Comparison of ENCODE assay signal across 11 mouse cellular contexts in the genomic region with DNA sequence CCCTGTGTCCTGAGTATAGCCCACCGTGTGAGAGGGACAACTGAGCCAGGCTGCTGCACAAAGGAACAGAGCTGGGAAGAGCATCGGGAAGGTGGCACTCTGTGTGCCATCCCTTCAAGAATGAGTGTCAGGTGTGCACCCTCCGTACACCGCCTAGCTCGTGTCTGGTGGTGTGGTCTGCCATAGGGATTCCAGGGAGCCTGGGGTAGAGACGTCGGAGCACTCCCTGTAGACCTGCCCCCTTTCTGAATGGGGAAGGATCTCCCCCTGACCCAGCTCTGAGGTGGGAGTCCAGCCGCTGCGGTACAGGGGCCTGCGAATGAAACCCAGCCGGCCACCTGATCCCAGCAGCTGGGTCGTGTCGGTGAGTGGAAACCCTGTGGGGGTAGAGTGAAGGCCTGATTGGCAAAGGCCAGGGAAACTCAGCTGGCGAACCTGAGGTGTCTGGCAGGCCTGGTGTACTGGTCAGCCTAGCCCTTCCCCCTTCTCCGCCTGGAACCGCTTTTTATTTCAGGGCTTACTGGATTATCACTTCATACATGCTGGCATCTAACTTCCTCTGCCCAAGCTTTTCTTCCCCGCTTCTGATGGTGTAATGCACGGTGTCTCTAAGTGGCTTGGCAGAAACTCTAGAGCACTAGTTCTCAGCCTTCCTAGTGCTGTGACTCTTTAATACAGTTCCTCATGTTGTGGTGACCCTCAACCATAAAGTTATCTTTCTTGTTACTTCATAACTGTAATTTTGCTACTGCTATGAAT. TPM values are rescaled to one million over a fixed set of nuclear protein-coding genes. Genes with fewer than 3 reads are reported as not detected.
A peak's percentile ranks its signal among the peaks of the same experiment; 100 is the strongest.
DNase-seq lines count a peak whose midpoint lies in the region; ATAC-seq and TF ChIP-seq lines count a peak whose summit lies in the region.
"Had no signal": no experiment of that assay in that cellular context is flagged by ENCODE, and none has a peak within 500 bp of the region (broad histone marks: within the 10 kb centered on the region; RNA-seq: fewer than 3 reads in every experiment).

No protein-coding gene starts in this region.

- H3K9me3 ChIP-seq in kidney, embryonic 15.5 days (replicated peaks), result no peaks in the 10 kb centered on the region
- H3K9me3 ChIP-seq in heart, postnatal 0 days (replicated peaks; ENCODE audit: control insufficient read depth, low read length), result no peaks in the 10 kb centered on the region
- no peaks in the 10 kb centered on the region for H3K9me3 ChIP-seq in forebrain, embryonic 11.5 days (ENCODE audit: control insufficient read depth, low read length)
- H3K9me3 ChIP-seq: limb, embryonic 12.5 days had no signal

- H3K36me3 ChIP-seq in kidney, embryonic 15.5 days, result no peaks in the 10 kb centered on the region
- H3K36me3 ChIP-seq in heart, postnatal 0 days (replicated peaks; ENCODE audit: control insufficient read depth, insufficient read depth, low read length), result no peaks in the 10 kb centered on the region
- no peaks in the 10 kb centered on the region for H3K36me3 ChIP-seq in forebrain, embryonic 11.5 days (ENCODE audit: control insufficient read depth, insufficient read depth, low read length)
- H3K36me3 ChIP-seq: limb, embryonic 12.5 days had no signal

- 61% methylated on average over 18 of the region's 18 CpGs for WGBS in kidney, embryonic 15.5 days
- WGBS in bone marrow, adult 2 months, result 49% methylated on average over 18 of the region's 18 CpGs
- 64% methylated on average over 18 of the region's 18 CpGs for WGBS in heart, postnatal 0 days
- 81% methylated on average over 18 of the region's 18 CpGs for WGBS in forebrain, embryonic 11.5 days

- H3K4me1 ChIP-seq in kidney, embryonic 15.5 days, result peaks cover 71% of the 10 kb centered on the region
- H3K4me1 ChIP-seq in bone marrow, adult 2 months (ENCODE audit: control insufficient read depth, insufficient read depth, low read length), result peaks cover 13% of the 10 kb centered on the region
- H3K4me1 ChIP-seq in heart, postnatal 0 days (ENCODE audit: control insufficient read depth, insufficient read depth), result peaks cover 55% of the 10 kb centered on the region
- peaks cover 4% of the 10 kb centered on the region; the same call in 1 of the 2 replicates for H3K4me1 ChIP-seq in forebrain, embryonic 11.5 days (replicated peaks; ENCODE audit: control insufficient read depth, insufficient read depth, low read length)

- no peak for TF ChIP-seq POLR2A in bone marrow, adult 2 months (IDR thresholded peaks at IDR 0.05; ENCODE audit: borderline replicate concordance, control insufficient read depth, low read depth, low read length)

- no peak for ATAC-seq in kidney, embryonic 15.5 days (replicated peaks; ENCODE audit: low FRiP score)
- ATAC-seq in heart, postnatal 0 days (ENCODE audit: insufficient read depth, low read depth), result no peak
- ATAC-seq in forebrain, embryonic 11.5 days (replicated peaks; ENCODE audit: low FRiP score), result no peak

- H3K9ac ChIP-seq in kidney, embryonic 15.5 days, result no peak overlapping the region
- no peak overlapping the region for H3K9ac ChIP-seq in heart, postnatal 0 days (replicated peaks; ENCODE audit: low read depth, low read length)
- H3K9ac ChIP-seq in forebrain, embryonic 11.5 days (ENCODE audit: low read length), result no peak overlapping the region
- H3K9ac ChIP-seq: limb, embryonic 12.5 days had no signal

- peak; percentile 81 for DNase-seq in gastrocnemius, adult 18-20 months (ENCODE audit: low spot score)
- DNase-seq in gastrocnemius, postnatal 4 days (ENCODE audit: low spot score in 2 of 2), result no peak
- no peak for DNase-seq in kidney, adult 11 months
- no peak for DNase-seq in heart, postnatal 0 days (ENCODE audit: low spot score)
- DNase-seq in forebrain, embryonic 11.5 days (ENCODE audit: low spot score), result no peak
- no peak for DNase-seq in ovary, postnatal 14 days (ENCODE audit: low spot score)
- DNase-seq: thymus, adult 2 months had no signal

- no peak for TF ChIP-seq CTCF in bone marrow, adult 2 months (IDR thresholded peaks at IDR 0.05; ENCODE audit: control insufficient read depth, insufficient read depth, low read length)
- TF ChIP-seq CTCF in heart, postnatal 0 days (IDR thresholded peaks at IDR 0.05; ENCODE audit: low read depth), result no peak

- no peak overlapping the region for H3K4me2 ChIP-seq in kidney, embryonic 15.5 days
- H3K4me2 ChIP-seq in heart, postnatal 0 days (ENCODE audit: low read depth, low read length), result no peak overlapping the region
- H3K4me2 ChIP-seq in forebrain, embryonic 11.5 days (ENCODE audit: low read depth, low read length, severe bottlenecking), result no peak overlapping the region
- H3K4me2 ChIP-seq: limb, embryonic 12.5 days had no signal

- no peak for TF ChIP-seq EP300 in heart, postnatal 0 days (IDR thresholded peaks at IDR 0.05; ENCODE audit: low read depth)

- H3K27me3 ChIP-seq in kidney, embryonic 15.5 days, result 0 out of 2 replicates have a peak, but pooled peaks cover 2% of the 10 kb centered on the region
- H3K27me3 ChIP-seq in heart, postnatal 0 days (ENCODE audit: control insufficient read depth, insufficient read depth, low read length), result no peaks in the 10 kb centered on the region
- H3K27me3 ChIP-seq in forebrain, embryonic 11.5 days (ENCODE audit: control insufficient read depth, insufficient read depth, low read length), result no peaks in the 10 kb centered on the region; the same call in 1 of the 2 replicates

- no peak overlapping the region for H3K4me3 ChIP-seq in kidney, embryonic 15.5 days (replicated peaks)
- no peak overlapping the region for H3K4me3 ChIP-seq in bone marrow, adult 2 months (replicated peaks; ENCODE audit: control insufficient read depth, low read depth, low read length)
- no peak overlapping the region for H3K4me3 ChIP-seq in heart, postnatal 0 days (ENCODE audit: low read depth, low read length)
- H3K4me3 ChIP-seq in forebrain, embryonic 11.5 days (ENCODE audit: low read depth, low read length), result no peak overlapping the region
- H3K4me3 ChIP-seq: limb, embryonic 12.5 days had no signal

- peak overlapping the region; percentile 56; the same call in 1 of the 2 replicates for H3K27ac ChIP-seq in kidney, embryonic 15.5 days
- peak overlapping the region; percentile 29 for H3K27ac ChIP-seq in bone marrow, adult 2 months (ENCODE audit: control insufficient read depth, insufficient read depth, low read depth, low read length, poor library complexity)
- H3K27ac ChIP-seq in heart, postnatal 0 days (ENCODE audit: low read depth), result peak overlapping the region; percentile 66
- H3K27ac ChIP-seq in forebrain, embryonic 11.5 days (ENCODE audit: low read depth, low read length), result no peak overlapping the region
- H3K27ac ChIP-seq: limb, embryonic 12.5 days had no signal

RNA-seq across cellular contexts. Expression of a gene that starts 6.0 kb away (rescaled TPM):
- total RNA-seq in gastrocnemius, adult 18-20 months (2021), result 10 to 100 TPM in 1 of 2 experiments, 1 to 10 TPM in 1; 9.4 to 19.6 TPM
- total RNA-seq in gastrocnemius, postnatal 4 days (2021), result 1 to 10 TPM; 5.5 to 6.6 TPM
- polyA plus RNA-seq in kidney, embryonic 15.5 days (2015; fragmentation: Nextera tagmentation; extraction: Ambion mirVana), result 18.2 and 20.0 TPM in 2 replicates
- 25.5 and 53.6 TPM in 2 replicates for polyA plus RNA-seq in bone marrow, adult 2 months (2011; ENCODE audit: insufficient read depth, insufficient read length, low replicate concordance, missing spikeins)
- 16.3 and 29.2 TPM in 2 replicates for total RNA-seq in heart, postnatal 0 days (2014; rRNA removed; ENCODE audit: low replicate concordance)
- polyA plus RNA-seq in heart, postnatal 0 days (2015; fragmentation: Nextera tagmentation; extraction: Ambion mirVana), result 9.3 and 11.9 TPM in 2 replicates
- polyA plus RNA-seq in forebrain, embryonic 11.5 days (2014; fragmentation: Nextera tagmentation; extraction: Ambion mirVana), result 7.3 and 8.6 TPM in 2 replicates

RNA-seq across cellular contexts. Expression of a gene that starts 48.9 kb away (rescaled TPM):
- total RNA-seq in gastrocnemius, adult 18-20 months (2021), result 1 to 10 TPM; 1.4 to 1.6 TPM
- 1 to 10 TPM; 2.5 to 4.1 TPM for total RNA-seq in gastrocnemius, postnatal 4 days (2021)
- polyA plus RNA-seq in kidney, embryonic 15.5 days (2015; fragmentation: Nextera tagmentation; extraction: Ambion mirVana), result 6.0 and 6.9 TPM in 2 replicates
- 6.0 and 10.6 TPM in 2 replicates for polyA plus RNA-seq in bone marrow, adult 2 months (2011; ENCODE audit: insufficient read depth, insufficient read length, low replicate concordance, missing spikeins)
- 2.0 and 11.5 TPM in 2 replicates for total RNA-seq in heart, postnatal 0 days (2014; rRNA removed; ENCODE audit: low replicate concordance)
- polyA plus RNA-seq in heart, postnatal 0 days (2015; fragmentation: Nextera tagmentation; extraction: Ambion mirVana), result 5.8 and 7.0 TPM in 2 replicates
- polyA plus RNA-seq in forebrain, embryonic 11.5 days (2014; fragmentation: Nextera tagmentation; extraction: Ambion mirVana), result 3.9 and 6.7 TPM in 2 replicates

RNA-seq across cellular contexts. Expression of a gene that starts 52.2 kb away (rescaled TPM):
- total RNA-seq in gastrocnemius, adult 18-20 months (2021), result not detected
- total RNA-seq in gastrocnemius, postnatal 4 days (2021), result under 1 TPM in 1 of 2 experiments, not detected in 1; 0.69 TPM
- 1.7 and 2.9 TPM in 2 replicates for polyA plus RNA-seq in kidney, embryonic 15.5 days (2015; fragmentation: Nextera tagmentation; extraction: Ambion mirVana)
- 6.9 TPM in 1 of 2 replicates, not detected in the other for polyA plus RNA-seq in bone marrow, adult 2 months (2011; ENCODE audit: insufficient read depth, insufficient read length, low replicate concordance, missing spikeins)
- total RNA-seq in heart, postnatal 0 days (2014; rRNA removed; ENCODE audit: low replicate concordance), result not detected in 2 replicates
- polyA plus RNA-seq in heart, postnatal 0 days (2015; fragmentation: Nextera tagmentation; extraction: Ambion mirVana), result 1.6 and 1.8 TPM in 2 replicates
- 1.3 and 1.6 TPM in 2 replicates for polyA plus RNA-seq in forebrain, embryonic 11.5 days (2014; fragmentation: Nextera tagmentation; extraction: Ambion mirVana)
- total RNA-seq: monocyte, adult 5-6 weeks had no signal

RNA-seq across cellular contexts. Expression of a gene that starts 52.7 kb away (rescaled TPM):
- total RNA-seq in gastrocnemius, adult 18-20 months (2021), result 1 to 10 TPM; 5.7 to 6.6 TPM
- total RNA-seq in gastrocnemius, postnatal 4 days (2021), result 10 to 100 TPM; 24.4 to 29.3 TPM
- 33.8 and 35.3 TPM in 2 replicates for polyA plus RNA-seq in kidney, embryonic 15.5 days (2015; fragmentation: Nextera tagmentation; extraction: Ambion mirVana)
- polyA plus RNA-seq in bone marrow, adult 2 months (2011; ENCODE audit: insufficient read depth, insufficient read length, low replicate concordance, missing spikeins), result 11.3 and 26.1 TPM in 2 replicates
- 51.4 and 59.6 TPM in 2 replicates for total RNA-seq in heart, postnatal 0 days (2014; rRNA removed; ENCODE audit: low replicate concordance)
- polyA plus RNA-seq in heart, postnatal 0 days (2015; fragmentation: Nextera tagmentation; extraction: Ambion mirVana), result 44.5 and 55.7 TPM in 2 replicates
- polyA plus RNA-seq in forebrain, embryonic 11.5 days (2014; fragmentation: Nextera tagmentation; extraction: Ambion mirVana), result 60.2 and 61.4 TPM in 2 replicates
